Mouse (Mus musculus): ENCODE results near the gene Slc44a3.
A peak's percentile ranks its signal among the peaks of the same experiment; 100 is the strongest.

Gene Slc44a3

DNA sequence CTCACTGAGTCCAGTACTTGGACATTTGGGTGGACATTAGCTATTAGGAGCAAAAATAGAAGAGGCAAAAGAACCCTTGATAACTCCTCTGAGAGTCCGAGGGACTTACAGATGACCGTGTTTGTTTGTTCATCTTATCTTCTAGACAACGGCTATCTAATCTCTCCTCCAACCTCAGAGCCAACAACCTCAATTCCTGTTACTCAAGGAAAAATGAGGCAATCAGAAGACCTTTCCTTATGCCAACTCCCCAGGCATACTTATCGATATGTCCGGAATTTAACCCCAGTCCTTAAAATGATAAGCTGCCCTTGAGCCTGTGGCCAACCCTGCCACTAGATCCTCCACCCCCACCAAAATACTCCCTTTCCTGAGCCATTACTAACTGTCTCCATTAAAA is 31.5 kb downstream of the Slc44a3 start:
- no peak for DNase-seq (ENCODE audit: low spot score)

DNA sequence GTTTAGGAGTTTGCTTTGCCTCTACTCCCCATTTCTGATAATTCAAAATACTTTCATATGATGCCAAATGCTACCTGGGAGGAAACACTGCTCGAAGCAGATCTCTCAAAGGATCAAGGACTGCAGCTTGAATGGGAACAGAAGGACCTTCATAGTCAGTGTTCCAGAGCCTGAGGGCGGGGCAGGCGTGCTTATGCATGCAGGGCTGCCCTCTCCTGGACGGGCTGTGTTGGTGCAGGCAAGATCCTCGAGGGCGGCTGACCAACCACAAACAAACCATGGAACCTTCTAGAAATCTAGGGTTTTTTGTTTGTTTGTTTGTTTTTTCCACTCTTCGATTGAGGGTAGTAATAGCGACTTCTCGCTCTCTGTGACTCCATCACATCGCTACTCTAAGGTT is 32.0 kb downstream of the Slc44a3 start:
- DNase-seq (ENCODE audit: low spot score): peak; percentile 69

DNA sequence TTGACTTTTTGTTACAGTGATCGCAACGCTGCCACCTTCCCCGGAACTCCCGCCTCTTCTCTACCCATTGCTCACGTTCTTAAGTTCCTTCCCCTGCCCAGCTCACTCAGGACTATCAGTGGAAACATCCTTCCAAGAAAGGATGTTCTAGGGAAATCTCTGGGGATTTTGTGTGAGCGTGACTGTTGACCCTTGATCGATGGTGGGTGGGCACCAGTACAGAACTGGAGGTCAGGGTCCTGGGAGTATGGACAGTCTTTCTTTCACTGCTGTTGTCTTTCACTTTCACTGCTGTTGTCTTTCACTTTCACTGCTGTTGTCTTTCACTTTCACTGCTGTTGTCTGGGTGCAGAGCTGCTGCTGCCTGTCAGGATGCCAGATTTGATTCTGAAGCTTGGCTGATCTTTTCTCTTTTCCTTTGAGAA is 38.2 kb downstream of the Slc44a3 start:
- DNase-seq (ENCODE audit: low spot score): no peak

DNA sequence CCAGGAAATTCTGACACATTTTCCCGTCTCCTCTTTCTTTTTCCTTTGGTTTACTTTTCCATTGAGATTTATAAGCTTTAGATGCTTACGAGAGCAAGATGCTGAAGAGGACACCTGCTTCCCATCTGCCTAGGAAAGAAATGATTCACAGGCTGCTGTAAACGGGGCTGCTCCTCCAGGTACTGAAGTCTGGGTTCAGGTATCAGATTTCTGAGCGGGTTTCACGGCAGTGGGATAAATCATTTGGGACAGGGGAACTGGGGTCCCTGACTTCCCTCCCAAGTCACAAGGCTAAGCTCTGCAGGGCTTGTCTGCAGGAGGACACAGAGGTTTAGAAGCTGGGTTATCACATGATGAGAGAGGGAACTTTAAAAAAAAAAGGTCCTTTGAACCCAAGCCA is 40.2 kb downstream of the Slc44a3 start:
- DNase-seq (ENCODE audit: low spot score): no peak

DNA sequence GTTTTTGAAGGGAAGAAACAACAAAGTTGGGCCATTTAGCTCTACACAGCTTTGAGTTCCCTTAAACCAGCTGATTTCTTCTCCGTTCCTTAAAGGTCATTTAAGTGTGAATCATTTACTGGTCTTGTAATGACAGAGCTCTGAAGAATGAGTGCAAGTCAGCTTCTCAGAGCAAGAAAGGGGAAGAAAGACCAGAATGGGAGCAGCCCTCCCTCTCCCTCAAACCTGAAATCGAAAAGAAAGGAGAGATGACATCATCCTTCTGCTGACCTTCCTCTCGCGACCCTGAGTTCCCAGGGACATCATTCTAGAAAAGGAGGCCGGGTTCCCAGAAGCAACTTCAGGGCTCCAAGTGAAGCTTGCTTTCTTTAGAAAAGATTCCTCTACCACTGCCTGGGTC is 41.3 kb downstream of the Slc44a3 start:
- DNase-seq (ENCODE audit: low spot score): no peak

DNA sequence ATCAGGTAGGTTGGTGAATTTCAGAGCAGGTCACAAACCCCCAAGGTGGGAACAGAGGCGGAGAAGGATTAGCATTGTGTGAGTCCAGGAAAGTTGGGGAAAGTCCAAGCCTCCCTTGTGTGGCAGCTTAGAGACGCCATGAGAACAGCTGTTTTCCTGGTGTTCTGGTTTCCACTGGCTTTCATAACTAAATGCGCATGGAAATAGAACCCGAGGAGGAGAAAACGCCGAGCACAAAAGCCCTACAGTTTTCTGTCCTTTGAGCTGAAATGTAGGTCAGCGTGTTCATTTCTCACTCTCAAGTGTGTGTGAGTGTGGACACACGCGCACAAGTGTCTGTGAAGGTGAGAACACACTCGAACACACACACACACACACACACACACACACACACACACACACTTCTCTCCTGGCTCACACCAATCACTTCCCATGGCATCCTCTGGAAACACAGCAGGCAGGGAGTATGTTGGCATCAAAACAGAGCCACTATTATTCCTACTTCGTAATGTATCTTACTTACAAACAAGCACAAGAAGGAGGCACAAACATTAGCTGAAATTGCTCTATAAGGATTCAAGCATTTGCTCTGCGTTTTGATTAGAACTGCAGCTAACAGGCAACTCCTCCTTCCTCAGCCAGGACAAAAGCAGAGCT is 42.6 kb downstream of the Slc44a3 start:
- DNase-seq (ENCODE audit: low spot score): no peak

DNA sequence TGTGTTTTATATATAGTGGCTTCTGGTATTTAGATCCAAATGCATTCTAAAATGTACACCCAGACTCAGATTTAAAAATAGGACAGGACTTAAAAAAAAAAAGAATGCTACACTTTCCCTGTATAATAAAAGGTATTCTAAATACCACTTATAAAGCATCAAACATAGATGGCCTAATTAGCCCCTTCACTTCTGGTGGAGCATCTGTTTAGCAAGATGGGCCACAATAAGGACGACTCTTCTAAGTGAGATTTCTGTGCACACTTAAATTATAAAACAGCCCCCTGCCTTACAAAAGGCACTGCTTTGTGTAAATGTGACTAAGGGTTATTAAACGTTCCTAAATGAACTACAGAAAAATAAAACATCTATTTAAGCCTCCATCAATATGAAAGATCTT is 47.0 kb downstream of the Slc44a3 start:
- DNase-seq (ENCODE audit: low spot score): no peak

DNA sequence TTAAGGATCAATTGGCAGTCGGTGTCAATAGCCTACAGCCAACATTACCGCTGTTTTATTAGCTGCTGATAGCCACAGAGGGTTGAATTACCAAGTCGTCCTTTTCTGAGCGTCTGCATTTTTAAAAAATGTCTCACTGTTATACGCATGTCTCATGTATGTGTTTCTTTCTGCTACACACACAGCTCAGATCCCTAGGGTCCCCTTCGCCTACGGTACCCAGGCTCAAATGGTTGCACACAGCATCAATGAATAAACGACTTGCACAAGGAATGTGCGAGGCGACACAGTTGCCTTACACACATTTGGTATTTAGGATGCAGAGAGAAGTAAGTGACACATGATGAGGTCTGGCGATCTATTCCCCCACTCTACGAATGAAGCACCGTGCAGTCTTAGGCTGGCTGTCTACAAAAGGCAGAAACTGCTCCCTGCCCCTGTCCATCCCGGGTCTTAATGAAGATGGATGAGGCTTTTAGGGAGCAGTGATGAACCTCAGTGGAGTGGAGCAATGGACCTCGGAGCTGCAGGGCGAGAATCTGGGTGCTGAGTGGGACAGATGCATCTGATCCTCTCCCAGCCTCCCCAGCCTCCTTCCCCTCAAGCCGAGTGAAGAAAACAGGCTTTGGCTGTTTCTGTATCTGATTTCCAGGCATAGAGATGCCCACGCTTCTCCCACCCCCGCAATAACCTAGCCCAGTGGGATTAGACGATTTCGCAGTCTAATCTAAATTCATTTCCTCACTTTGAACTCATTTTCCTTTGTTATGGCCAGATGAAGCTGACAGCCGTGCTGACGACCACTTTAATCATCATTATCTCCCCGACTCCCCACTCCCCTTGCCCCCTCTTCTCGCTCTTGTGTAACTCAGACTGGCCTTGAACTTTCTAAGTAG is 48.7 kb downstream of the Slc44a3 start:
- peak; percentile 8 for DNase-seq (ENCODE audit: low spot score)

DNA sequence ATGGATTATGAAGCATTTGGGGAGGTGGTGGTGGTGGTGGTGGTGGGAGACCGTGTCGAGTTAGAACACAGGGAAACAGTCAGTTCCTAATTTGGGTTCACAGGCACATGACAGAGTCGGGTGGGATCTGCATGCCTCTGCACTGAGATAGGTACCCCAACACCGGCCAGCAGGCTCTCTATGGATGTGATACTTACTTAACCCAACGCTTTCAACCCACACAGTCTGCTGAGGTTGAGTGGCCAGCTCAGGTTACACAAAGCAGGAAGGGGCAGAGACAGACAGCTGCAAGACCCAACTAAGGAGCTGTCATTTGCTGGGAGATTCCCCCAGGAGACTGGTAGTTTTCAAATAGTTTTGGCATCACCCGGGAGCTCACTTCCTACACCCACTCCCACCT is 50.6 kb downstream of the Slc44a3 start:
- DNase-seq (ENCODE audit: low spot score): no peak

DNA sequence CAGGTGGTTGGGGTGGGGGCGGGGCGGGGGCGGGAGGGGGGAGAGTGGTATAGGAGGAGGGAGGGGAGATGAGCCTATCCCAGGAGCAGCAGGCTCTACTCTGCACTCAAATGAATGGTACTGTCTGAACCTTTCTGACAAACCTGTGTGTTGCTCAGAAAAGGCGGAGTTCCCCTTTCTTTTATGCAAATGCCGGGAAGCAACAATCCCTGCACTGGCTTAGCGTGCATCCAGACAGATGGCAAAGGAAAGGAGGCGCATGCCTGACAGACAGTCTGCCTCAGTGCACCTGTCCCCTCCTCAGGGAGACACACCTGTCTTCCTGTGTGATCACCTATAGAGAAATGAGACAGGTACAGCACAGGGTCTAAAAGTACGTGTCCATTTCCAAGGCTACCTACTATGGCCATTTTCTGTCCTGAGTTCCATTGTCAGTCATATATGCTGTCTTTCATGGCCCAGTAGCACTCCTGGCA is 51.2 kb downstream of the Slc44a3 start:
- no peak for DNase-seq (ENCODE audit: low spot score)

DNA sequence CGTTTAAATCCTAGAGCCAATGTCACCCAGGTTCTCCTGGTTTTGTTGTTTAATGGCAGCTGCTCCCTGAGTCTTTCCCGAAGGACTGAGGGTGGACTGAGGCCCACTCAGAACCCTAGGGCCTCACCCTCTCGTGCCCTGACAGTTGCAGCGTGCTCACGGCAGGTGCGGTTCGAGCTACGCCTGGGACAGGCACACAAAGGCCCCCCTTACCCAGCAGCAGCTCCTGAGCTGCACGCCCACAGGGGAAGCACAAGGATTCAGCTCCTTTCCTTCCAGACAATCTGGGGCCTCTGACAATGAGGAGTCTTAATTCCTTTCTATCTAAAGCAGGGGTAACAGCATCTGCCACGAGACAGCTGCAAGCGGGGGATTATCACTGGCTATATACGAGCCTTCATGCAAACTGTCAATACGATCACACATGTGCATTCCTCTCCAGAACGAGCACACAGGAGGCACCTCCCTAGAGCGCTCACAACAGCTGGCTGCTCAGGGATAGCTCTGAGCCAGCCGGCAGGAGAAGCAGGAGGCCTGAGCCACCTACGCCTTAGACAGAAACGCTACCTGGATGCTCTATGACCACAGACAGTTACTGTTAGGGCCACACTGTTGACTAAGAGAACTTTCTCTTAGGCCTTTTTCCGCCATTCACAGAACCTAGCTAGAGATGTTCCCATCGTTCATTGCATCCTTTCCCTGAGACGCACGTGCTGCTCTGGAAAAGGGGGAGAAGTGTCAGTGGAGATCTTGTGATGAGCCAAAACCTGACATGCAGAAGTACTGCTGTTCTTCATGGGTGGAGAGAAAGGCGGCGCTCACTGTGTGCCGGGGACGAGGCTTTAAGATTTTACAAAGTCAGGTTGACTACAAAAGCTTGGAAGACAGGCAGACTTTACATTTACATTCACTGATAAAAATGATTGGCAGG is 51.9 kb downstream of the Slc44a3 start:
- DNase-seq (ENCODE audit: low spot score): no peak

DNA sequence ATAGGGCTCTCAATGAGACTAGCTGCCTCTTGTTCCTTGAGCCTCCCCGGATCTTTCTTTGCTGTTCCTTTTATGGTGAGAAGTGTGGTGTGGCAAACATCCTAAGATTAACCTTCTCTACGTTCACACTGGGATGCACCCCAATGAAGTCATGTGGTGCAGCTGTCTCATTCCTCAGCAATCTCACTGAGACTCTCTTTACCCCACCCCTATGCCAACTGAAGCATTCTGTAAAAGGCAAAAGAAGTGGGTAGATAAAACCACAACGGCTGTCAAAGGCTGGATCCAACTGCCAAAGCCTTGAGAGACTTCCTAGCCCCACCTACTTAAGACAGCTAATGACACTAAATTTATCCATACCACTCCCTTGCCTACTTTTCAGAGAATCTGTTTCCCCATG is 57.5 kb downstream of the Slc44a3 start:
- no peak for DNase-seq (ENCODE audit: low spot score)

DNA sequence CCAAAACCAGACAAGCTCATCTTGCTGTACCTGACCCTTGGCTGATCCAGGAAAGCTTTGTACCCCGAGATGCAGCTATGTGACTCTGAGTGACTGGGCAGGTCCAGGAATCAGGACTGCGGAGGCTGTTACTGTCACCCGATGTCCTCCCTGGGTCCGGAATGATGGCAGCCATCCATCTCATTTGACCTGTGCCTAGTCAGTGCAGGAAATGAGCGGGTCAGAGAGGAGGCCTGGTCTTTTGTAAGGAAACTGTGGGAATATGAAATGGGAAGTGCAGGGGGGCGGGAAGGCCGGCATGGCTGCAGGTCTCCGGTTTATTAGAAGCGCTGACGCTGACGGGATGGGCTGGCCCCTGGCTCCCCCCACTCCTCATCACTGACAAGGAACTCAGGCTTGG is 60.5 kb downstream of the Slc44a3 start:
- no peak for DNase-seq (ENCODE audit: low spot score)

DNA sequence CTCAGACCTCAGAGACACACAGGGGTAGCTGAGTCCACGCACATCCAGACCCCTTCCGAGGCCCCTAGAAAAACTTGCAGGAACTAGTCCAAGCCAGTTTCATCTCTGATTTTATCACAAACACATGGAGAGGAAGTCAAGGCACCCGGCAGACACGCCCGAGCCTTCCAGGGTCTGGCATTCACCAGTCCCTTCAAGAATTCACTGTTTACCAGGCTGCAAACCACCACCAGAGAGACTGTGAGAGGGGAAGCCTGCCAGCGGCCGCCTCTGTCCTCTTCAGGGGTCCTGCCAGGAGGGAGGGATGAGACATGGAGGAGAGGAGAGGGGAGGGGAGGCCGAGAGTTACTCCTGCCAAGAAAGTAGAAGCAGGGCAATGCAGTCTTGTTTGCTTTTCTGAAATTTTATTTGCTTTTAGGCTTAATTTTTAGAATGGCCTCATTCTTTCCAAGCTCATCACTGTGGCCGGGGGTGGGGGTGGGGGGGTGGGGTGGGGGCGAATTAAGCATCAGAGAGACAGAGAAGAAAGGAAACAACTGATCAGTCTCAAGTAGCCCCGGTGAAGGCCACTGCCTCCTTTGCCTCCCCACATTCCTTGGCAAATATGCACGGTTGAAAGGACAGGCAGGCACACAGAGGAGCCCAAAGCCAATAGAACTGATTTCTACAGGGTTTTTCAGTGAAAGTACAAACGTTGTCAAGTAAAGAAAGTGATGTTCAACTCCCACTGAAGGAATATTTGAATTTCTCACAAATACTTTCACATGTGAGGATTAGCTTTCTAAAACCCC is 62.8 kb downstream of the Slc44a3 start:
- peak; percentile 13 for DNase-seq (ENCODE audit: low spot score)

DNA sequence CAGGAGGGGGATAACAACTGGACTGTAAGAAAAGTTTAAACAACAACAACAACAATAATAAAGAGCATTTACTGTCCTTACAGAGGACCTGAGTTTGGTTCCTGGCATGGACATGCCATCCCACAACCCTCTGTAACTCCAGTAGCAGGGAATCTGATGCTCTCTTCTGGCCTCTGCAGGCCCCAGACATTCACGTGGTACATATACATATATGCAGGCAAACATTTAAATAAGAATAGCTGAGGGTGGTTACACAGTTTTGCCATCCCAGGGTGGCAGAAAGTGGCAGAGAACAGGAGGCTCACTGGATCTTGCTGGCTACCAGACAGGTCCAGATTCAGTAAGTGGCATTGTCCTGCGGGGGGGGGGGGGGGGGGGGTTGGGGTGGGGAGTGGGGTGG is 64.1 kb downstream of the Slc44a3 start:
- DNase-seq (ENCODE audit: low spot score): no peak

DNA sequence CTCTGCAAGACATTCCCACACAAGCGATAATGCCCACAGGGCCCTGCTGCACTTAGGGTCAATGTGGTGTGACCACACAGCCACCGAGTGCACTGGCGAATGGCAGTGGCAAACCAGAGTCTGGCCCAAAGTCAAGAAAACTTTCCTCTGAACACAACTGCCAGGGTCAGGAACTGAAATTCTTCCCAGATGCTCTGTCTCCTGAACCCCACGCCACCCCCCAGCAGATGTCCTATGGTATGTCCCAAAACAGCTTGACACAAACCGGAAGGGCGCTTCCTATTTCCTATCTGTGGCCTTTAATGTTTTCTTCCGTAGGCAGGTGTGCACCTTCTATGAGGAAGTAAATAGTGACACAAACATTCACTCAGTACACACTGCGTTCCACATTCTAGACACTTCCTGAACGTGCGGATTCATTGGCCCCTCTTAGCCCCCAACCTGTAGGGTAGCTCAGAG is 65.1 kb downstream of the Slc44a3 start:
- no peak for DNase-seq (ENCODE audit: low spot score)

DNA sequence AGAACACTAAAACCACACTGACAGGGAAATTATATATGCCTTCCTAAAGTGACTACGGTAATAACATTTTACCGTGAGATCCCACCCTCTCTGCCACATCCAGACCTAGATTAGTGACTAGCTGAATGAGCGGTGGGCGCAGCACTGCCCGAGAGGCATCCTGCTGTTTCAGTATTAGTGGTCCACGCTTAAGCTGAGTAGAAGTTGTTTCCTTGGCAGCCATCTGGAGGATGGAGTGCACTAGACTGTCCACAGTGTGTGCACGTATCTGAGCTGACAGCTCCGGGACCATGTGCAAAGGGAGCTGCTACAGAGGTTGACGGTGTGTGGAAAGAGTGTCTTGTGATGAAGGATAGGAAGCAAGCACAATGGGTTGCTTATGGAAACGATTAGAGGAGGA is 66.4 kb downstream of the Slc44a3 start:
- DNase-seq (ENCODE audit: low spot score): no peak

DNA sequence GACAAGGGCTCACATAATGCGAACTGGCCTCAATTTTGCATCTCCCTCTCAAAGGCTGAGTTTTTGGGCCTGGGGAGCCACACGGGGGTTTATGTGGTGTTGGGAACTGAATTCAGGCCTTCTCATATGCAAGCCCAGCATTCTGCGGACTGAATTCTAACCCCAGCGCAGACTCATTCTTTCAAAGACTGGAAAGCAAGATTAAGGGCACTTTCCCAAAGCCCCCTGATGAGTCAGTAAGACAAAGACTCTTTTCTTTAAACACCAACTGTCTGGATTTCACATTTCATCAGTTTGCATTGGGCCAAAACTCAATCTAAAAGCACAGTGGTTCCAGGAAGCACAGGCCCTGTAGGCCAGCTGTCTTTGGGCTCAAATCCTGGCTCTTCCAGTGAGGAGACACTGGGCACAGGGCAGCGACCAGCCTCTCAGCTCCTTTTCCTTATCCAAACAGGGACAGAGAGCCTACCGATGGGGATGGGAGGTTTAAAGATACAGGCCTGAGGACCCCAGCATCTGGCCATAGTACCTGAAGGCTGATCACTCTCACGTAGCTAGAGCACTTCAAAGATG is 67.4 kb downstream of the Slc44a3 start:
- DNase-seq (ENCODE audit: low spot score): no peak

DNA sequence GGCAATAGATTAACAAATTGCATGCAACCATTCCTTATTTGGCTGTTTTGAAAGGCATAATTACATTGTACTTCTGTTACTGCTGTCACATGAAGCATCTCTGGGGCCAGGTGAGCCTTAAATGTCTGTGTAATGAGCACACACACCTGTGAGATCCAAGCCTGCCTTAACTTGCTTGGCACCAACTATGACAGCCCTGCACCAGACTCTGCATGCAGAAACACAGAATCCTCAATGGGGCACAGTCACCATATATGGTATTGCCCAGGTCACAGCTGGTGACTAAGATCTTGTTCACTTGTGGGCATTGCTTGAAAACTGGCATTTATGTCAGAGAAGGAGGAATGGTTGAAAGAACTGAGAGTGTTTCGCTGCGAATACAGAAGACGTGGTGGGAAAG is 69.4 kb downstream of the Slc44a3 start:
- DNase-seq (ENCODE audit: low spot score): no peak

DNA sequence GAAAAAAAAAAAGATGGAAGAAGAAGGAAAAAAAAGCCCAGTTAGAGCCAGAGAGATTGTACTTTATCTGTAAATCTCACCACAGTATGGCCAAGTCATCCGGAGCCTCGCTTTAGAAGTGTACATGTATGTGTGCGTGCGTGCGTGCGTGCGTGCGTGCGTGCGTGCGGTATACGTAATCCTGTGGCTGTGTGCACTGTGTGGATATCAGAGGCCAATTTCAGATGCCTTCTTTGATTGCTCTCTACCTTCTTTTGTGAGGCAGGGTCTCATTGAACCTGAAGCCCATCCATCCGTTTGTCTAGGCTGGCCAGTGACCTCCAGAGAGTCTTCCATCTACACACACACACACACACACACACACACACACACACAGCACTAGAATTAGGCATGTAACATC is 70.7 kb downstream of the Slc44a3 start:
- DNase-seq (ENCODE audit: low spot score): no peak

Data from MN1 (cell line).